Mouse (Mus musculus) hindbrain, embryonic 13.5 days (tissue): ENCODE measurements around the gene Jun. TPM values are rescaled to one million over a fixed set of nuclear protein-coding genes. Genes with fewer than 3 reads are reported as not detected.

Experiments used
- ATAC-seq: fragments of 200-750 bp; cut with Nextera tagmentation; 2 replicates; pipeline ENCODE4 v1.8.0; 2017; ENCODE audit warnings: moderate TSS enrichment; ENCODE audit not compliant: low FRiP score
- H3K27ac ChIP-seq: fragments of 300-500 bp; sonication (generic); 2 replicates; pipeline ENCODE4 v1.5.1; 2015; ENCODE audit warnings: inconsistent platforms, mild to moderate bottlenecking, moderate library complexity
- H3K27me3 ChIP-seq: fragments of 300-500 bp; sonication (generic); 2 replicates; pipeline ENCODE4 v1.6.1; 2015; ENCODE audit warnings: mild to moderate bottlenecking, inconsistent platforms
- H3K36me3 ChIP-seq: fragments of 300-500 bp; sonication (generic); 2 replicates; pipeline ENCODE4 v1.6.1; 2015; ENCODE audit warnings: mild to moderate bottlenecking, inconsistent platforms
- H3K4me1 ChIP-seq: fragments of 300-500 bp; sonication (generic); replicated peaks from 2 replicates; pipeline ENCODE4 v1.6.1; 2015; ENCODE audit warnings: inconsistent platforms
- H3K4me2 ChIP-seq: fragments of 300-500 bp; sonication (generic); 2 replicates; pipeline ENCODE4 v1.6.1; 2015; ENCODE audit warnings: inconsistent platforms, mild to moderate bottlenecking, moderate library complexity
- H3K4me3 ChIP-seq: fragments of 300-500 bp; sonication (generic); 2 replicates; pipeline ENCODE4 v1.5.1; 2015; ENCODE audit warnings: mild to moderate bottlenecking, inconsistent platforms
- H3K9ac ChIP-seq: fragments of 300-500 bp; sonication (generic); 2 replicates; pipeline ENCODE4 v1.6.1; 2015; ENCODE audit warnings: mild to moderate bottlenecking, inconsistent platforms
- H3K9me3 ChIP-seq: fragments of 300-500 bp; sonication (generic); 2 replicates; pipeline ENCODE4 v1.6.1; 2016; ENCODE audit warnings: inconsistent platforms
- whole genome bisulfite sequencing: fragments of 180-500 bp; shearing (Covaris S2); methylation state at CpG from one replicate; pipeline ENCODE4 v1.1.7; 2015; 5-methylcytosine and 5-hydroxymethylcytosine counted together
- polyA plus RNA-seq: library from polyadenylated mRNA; unstranded; fragments of >200 nt; fragmentation: Nextera tagmentation; extraction: Ambion mirVana; gene quantifications from 2 replicates; pipeline ENCODE4 v1.2.1, GENCODE M21; 2015

Gene Jun
- polyA plus RNA-seq, 1 experiment from 2014 or later = 55.6 TPM

DNA sequence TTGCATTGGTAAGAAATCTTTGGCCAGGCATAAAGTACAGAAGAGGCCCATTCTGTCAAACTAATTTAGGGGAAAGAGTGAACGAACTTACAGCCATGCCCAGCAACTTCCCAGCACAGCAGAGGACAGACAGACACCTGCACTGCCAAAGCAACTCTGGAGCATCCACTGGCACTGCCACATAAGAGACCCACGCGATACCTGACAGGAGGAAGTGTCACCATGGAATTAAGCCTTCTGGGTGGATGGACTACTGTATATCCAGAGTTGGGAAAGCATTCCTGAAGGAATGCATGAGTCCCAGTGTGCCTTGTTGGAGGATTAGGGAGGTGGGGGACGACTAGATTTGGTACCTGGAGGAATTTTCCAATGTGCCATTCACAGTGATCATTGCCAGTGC, 39.5 kb upstream of the Jun start:
- Histone ChIP-seq H3K4me3 (no peak overlapping the region), H3K27me3 (no peaks in the 10 kb centered on the region), H3K4me2 (no peak overlapping the region), H3K9ac (no peak overlapping the region), H3K4me1 (0 out of 2 replicates have a peak, but pooled peaks cover 3% of the 10 kb centered on the region), H3K27ac (no peak overlapping the region), H3K36me3 (no peaks in the 10 kb centered on the region), H3K9me3 (no peaks in the 10 kb centered on the region)
- 87% methylated on average over 4 of the region's 4 CpGs for WGBS
- no peak for ATAC-seq

DNA sequence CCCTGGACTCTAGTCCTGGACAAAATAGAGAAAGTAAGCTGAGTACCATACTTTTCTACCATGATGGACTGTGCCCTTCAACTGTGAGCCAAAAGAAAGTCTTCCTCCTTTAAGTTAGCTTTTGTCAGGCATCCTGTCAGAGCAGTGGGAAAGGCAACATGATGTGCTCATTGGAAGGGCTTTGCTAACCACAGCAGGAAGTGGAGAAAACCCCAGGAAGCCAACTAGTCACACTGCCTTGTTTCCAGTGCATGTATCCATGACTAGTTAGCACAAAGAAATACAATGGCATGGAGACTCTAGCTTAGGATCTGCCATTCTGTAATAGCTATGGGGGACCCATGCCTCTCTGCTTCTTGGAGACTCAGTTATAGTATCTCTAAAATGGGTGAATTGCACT, 37.9 kb upstream of the Jun start:
- H3K4me1 ChIP-seq = 0 out of 2 replicates have a peak, but pooled peaks cover 3% of the 10 kb centered on the region
- H3K9ac ChIP-seq = no peak overlapping the region
- H3K4me3 ChIP-seq = no peak overlapping the region
- no peaks in the 10 kb centered on the region for H3K36me3 ChIP-seq
- H3K9me3 ChIP-seq = no peaks in the 10 kb centered on the region
- H3K27ac ChIP-seq = no peak overlapping the region
- no peak overlapping the region for H3K4me2 ChIP-seq
- no peaks in the 10 kb centered on the region for H3K27me3 ChIP-seq
- no peak for ATAC-seq

DNA sequence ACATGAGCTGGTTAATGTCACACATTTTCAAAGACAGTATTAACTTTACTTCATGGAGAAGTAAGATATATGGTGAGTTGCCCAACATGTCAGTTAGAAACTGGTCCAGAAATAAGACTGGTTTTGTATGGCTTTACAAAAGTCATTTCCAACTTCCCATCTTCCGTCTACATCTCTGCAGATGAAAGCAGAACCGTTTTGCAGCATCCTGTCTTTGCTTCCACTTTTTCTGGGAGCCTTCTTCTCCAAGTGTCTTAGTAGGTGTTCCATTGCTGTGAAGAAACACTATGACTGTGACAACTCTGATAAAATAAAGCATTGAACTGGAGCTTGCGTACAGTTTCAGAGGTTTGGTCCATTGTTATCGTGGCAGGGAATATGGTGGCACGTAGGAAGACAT, 37.0 kb upstream of the Jun start:
- Histone ChIP-seq H3K4me2 (no peak overlapping the region), H3K9me3 (no peaks in the 10 kb centered on the region), H3K9ac (no peak overlapping the region), H3K4me1 (0 out of 2 replicates have a peak, but pooled peaks cover 3% of the 10 kb centered on the region), H3K27ac (no peak overlapping the region), H3K4me3 (no peak overlapping the region), H3K27me3 (no peaks in the 10 kb centered on the region), H3K36me3 (no peaks in the 10 kb centered on the region)
- WGBS = 97% methylated on average over 5 of the region's 5 CpGs
- no peak for ATAC-seq

GRCm38 (mm10) chr4:95083957-95084356, 31.9 kb upstream of the Jun start:
- Histone ChIP-seq H3K27ac (no peak overlapping the region), H3K36me3 (no peaks in the 10 kb centered on the region), H3K4me3 (no peak overlapping the region), H3K4me2 (no peak overlapping the region), H3K9ac (no peak overlapping the region), H3K27me3 (0 out of 2 replicates have a peak, but pooled peaks cover 4% of the 10 kb centered on the region), H3K9me3 (no peaks in the 10 kb centered on the region), H3K4me1 (peaks cover 21% of the 10 kb centered on the region)
- ATAC-seq = no peak
- WGBS = 89% methylated on average over 8 of the region's 8 CpGs

GRCm38 (mm10) chr4:95083191-95083729, 31.2 kb upstream of the Jun start:
- WGBS = 49% methylated on average over 5 of the region's 5 CpGs

DNA sequence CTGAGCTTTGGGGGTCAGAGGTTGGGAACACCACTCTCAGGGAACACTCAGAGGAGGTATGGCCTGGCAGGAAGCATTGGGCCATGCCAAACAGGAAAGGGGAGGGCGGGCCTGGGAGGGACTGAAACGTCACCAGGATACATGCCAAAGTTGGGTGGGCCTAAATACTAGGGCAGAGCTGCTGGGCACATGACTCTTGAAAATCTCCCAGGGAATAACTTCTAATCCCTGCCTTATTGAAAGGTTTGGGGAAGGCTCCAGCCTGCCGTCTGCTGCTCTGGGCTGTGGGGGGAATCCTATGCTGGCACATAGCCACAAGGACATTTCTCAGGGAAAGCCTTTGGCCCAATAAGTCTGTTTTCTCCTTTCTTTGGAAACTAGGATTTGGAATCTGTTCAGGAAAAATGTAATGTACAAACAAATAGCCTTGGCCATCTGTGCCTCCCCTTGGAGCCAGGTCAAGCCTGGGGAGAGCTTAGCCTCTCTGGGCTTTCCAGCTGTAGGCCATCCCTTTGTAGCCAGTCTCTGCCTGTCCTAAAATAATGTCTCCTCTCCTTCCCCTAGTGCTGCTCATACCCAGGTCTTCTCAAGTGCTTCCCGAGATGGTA, 30.6 kb upstream of the Jun start:
- H3K9ac ChIP-seq = no peak overlapping the region
- H3K27me3 ChIP-seq = 0 out of 2 replicates have a peak, but pooled peaks cover 4% of the 10 kb centered on the region
- ATAC-seq = peak; percentile 76
- no peak overlapping the region for H3K4me2 ChIP-seq
- 52% methylated on average over 4 of the region's 4 CpGs for WGBS
- no peak overlapping the region for H3K27ac ChIP-seq
- peaks cover 23% of the 10 kb centered on the region for H3K4me1 ChIP-seq
- no peaks in the 10 kb centered on the region for H3K9me3 ChIP-seq
- no peak overlapping the region for H3K4me3 ChIP-seq
- H3K36me3 ChIP-seq = no peaks in the 10 kb centered on the region

More at GRCm38 (mm10) chr4:95083191-95083729, 31.2 kb upstream of the Jun start:
- Histone ChIP-seq H3K27me3 (0 out of 2 replicates have a peak, but pooled peaks cover 4% of the 10 kb centered on the region), H3K9ac (no peak overlapping the region), H3K4me1 (peaks cover 23% of the 10 kb centered on the region), H3K36me3 (no peaks in the 10 kb centered on the region), H3K4me3 (no peak overlapping the region), H3K4me2 (no peak overlapping the region), H3K27ac (no peak overlapping the region), H3K9me3 (no peaks in the 10 kb centered on the region)
- ATAC-seq = peak; percentile 38; the same call in 1 of the 2 replicates

- 83% methylated on average over 8 of the region's 8 CpGs for WGBS
- Histone ChIP-seq H3K4me2 (no peak overlapping the region), H3K27ac (no peak overlapping the region), H3K9ac (no peak overlapping the region; the same call in 1 of the 2 replicates), H3K27me3 (0 out of 2 replicates have a peak, but pooled peaks cover 4% of the 10 kb centered on the region), H3K4me3 (no peak overlapping the region), H3K4me1 (peaks cover 23% of the 10 kb centered on the region), H3K9me3 (no peaks in the 10 kb centered on the region), H3K36me3 (no peaks in the 10 kb centered on the region)
- ATAC-seq = no peak
These were observed 29.6 kb upstream of the Jun start for GRCm38 (mm10) chr4:95081632-95082031.

GRCm38 (mm10) chr4:95078625-95079024, 26.6 kb upstream of the Jun start:
- no peaks in the 10 kb centered on the region for H3K36me3 ChIP-seq
- no peaks in the 10 kb centered on the region for H3K9me3 ChIP-seq
- WGBS = 58% methylated on average over 8 of the region's 8 CpGs
- H3K4me2 ChIP-seq = no peak overlapping the region
- no peak for ATAC-seq
- 0 out of 2 replicates have a peak, but pooled peaks cover 4% of the 10 kb centered on the region for H3K27me3 ChIP-seq
- no peak overlapping the region for H3K9ac ChIP-seq
- no peak overlapping the region for H3K27ac ChIP-seq
- peaks cover 23% of the 10 kb centered on the region for H3K4me1 ChIP-seq
- H3K4me3 ChIP-seq = no peak overlapping the region

DNA sequence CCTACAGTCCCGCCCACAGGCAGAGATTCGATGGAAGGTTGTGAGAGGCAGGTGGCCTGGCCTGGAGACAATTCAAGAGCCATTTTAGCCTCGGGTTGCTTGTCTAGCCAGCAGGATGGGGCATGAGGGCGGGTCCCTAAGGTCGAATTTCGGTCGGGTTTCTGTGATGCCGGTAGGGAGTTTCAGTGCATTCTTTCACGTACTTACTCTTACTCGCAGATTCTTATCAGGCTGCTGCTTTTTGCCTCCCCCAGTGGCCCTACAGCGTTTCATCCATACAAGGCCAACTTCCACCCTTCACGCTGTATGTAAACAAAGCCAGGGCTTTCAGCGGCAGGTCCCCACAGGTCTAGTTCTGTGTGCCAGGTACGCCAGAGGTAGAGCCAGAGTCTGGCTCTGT, 24.3 kb upstream of the Jun start:
- Histone ChIP-seq H3K4me3 (no peak overlapping the region), H3K9me3 (no peaks in the 10 kb centered on the region), H3K27ac (no peak overlapping the region), H3K4me1 (peaks cover 9% of the 10 kb centered on the region), H3K27me3 (0 out of 2 replicates have a peak, but pooled peaks cover under 1% of the 10 kb centered on the region), H3K9ac (no peak overlapping the region), H3K36me3 (no peaks in the 10 kb centered on the region), H3K4me2 (no peak overlapping the region)
- WGBS = 69% methylated on average over 14 of the region's 14 CpGs
- no peak for ATAC-seq

GRCm38 (mm10) chr4:95075591-95076002, 23.6 kb upstream of the Jun start:
- WGBS = 91% methylated on average over 17 of the region's 17 CpGs
- no peak overlapping the region for H3K27ac ChIP-seq
- no peaks in the 10 kb centered on the region for H3K27me3 ChIP-seq
- ATAC-seq = no peak
- H3K4me3 ChIP-seq = no peak overlapping the region
- H3K36me3 ChIP-seq = no peaks in the 10 kb centered on the region
- H3K9me3 ChIP-seq = no peaks in the 10 kb centered on the region
- peaks cover 9% of the 10 kb centered on the region for H3K4me1 ChIP-seq
- H3K9ac ChIP-seq = no peak overlapping the region
- H3K4me2 ChIP-seq = no peak overlapping the region

DNA sequence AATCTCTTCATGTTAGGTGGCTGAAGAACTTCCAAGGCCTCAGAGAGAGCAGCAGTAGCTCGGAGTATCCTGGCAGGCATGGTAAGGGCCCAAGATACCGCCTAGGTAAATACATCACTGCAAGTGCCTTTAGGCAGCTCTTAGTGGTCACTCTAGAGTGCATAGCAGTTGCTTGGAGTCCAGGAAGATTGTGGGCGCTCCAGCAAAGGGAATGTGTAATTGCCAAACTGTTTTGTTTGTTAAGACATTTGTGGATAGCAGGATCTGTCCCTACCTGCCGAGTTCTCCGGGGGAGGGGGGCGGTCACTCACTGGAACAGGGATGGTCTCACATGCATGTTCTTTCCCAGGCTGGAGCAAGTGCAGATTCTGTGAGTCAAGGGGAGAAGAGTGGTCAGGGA, 22.3 kb upstream of the Jun start:
- H3K27ac ChIP-seq = no peak overlapping the region
- 95% methylated on average over 6 of the region's 6 CpGs for WGBS
- no peaks in the 10 kb centered on the region for H3K27me3 ChIP-seq
- no peak for ATAC-seq
- no peak overlapping the region for H3K4me2 ChIP-seq
- no peak overlapping the region for H3K9ac ChIP-seq
- H3K4me1 ChIP-seq = peaks cover 6% of the 10 kb centered on the region
- H3K9me3 ChIP-seq = no peaks in the 10 kb centered on the region
- H3K36me3 ChIP-seq = no peaks in the 10 kb centered on the region
- H3K4me3 ChIP-seq = no peak overlapping the region

GRCm38 (mm10) chr4:95073214-95073750, 21.3 kb upstream of the Jun start:
- 76% methylated on average over 10 of the region's 10 CpGs for WGBS
- ATAC-seq = no peak
- Histone ChIP-seq H3K9me3 (no peaks in the 10 kb centered on the region), H3K27ac (no peak overlapping the region), H3K4me2 (no peak overlapping the region), H3K36me3 (no peaks in the 10 kb centered on the region), H3K4me3 (no peak overlapping the region), H3K9ac (no peak overlapping the region), H3K27me3 (no peaks in the 10 kb centered on the region), H3K4me1 (no peaks in the 10 kb centered on the region)

DNA sequence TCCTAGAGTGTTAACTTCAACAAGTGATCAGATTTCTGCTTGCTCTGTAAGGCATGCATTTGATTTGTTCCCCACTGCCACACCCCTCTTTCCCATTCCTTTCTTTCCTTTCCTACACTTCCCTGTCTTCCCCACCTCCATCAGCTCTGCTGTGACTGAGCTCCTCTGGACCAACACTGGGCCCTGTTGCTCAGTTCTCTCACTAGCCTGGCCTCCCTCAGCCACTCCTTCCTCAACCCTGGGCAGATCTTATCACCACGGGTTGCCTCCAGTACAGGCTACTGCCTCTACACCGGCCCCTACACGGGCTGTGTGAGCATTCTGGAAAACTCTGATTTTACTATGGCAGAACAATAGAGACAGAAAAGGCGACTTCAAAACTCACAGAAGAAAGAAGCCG, 18.4 kb upstream of the Jun start:
- H3K9ac ChIP-seq = no peak overlapping the region
- no peak overlapping the region for H3K4me2 ChIP-seq
- no peak overlapping the region for H3K27ac ChIP-seq
- 87% methylated on average over 5 of the region's 5 CpGs for WGBS
- H3K4me3 ChIP-seq = no peak overlapping the region
- H3K27me3 ChIP-seq = no peaks in the 10 kb centered on the region
- no peak for ATAC-seq
- no peaks in the 10 kb centered on the region for H3K36me3 ChIP-seq
- no peaks in the 10 kb centered on the region for H3K9me3 ChIP-seq
- no peaks in the 10 kb centered on the region for H3K4me1 ChIP-seq
